Mouse (Mus musculus): ENCODE results near the gene Por.

GRCm38 (mm10) chr5:135721076-135721475 lies 51.2 kb downstream of the Por start:
- TF ChIP-seq CTCF (IDR thresholded peaks at IDR 0.05) (no peak), EP300 (IDR thresholded peaks at IDR 0.05) (no peak)
